Mouse (Mus musculus) G1E (cell line): ENCODE data around the gene Mettl14. TPM values are rescaled to one million over a fixed set of nuclear protein-coding genes. Genes with fewer than 3 reads are reported as not detected.

ENCODE experiments used
- ATAC-seq: 2 replicates; pipeline ENCODE4 v1.8.0; 2016; ENCODE audit warnings: mild to moderate bottlenecking; ENCODE audit not compliant: insufficient number of reproducible peaks, poor library complexity, low FRiP score, severe bottlenecking; ENCODE audit errors: extremely low read depth
- DNase-seq: peaks from one replicate; pipeline ENCODE4 v3.0.0; 2012; ENCODE audit warnings: low spot score
- H3K27me3 ChIP-seq: 2 replicates; pipeline ENCODE4 v1.6.1; 2012; ENCODE audit warnings: mild to moderate bottlenecking, low read length, inconsistent platforms; ENCODE audit not compliant: insufficient read depth
- H3K36me3 ChIP-seq: replicated peaks from 2 replicates; pipeline ENCODE3; 2012; ENCODE audit warnings: mild to moderate bottlenecking, inconsistent platforms
- H3K4me1 ChIP-seq: 2 replicates; pipeline ENCODE4 v1.6.1; 2012; ENCODE audit warnings: low read depth, low read length, inconsistent platforms, mixed read lengths; ENCODE audit not compliant: insufficient read depth
- H3K4me3 ChIP-seq: 2 replicates; pipeline ENCODE4 v1.5.1; 2012; ENCODE audit warnings: low read depth, mild to moderate bottlenecking, inconsistent platforms, low read length, moderate library complexity, mixed read lengths
- H3K9me3 ChIP-seq: replicated peaks from 2 replicates; pipeline ENCODE4 v1.6.1; 2012; ENCODE audit warnings: inconsistent platforms
- CTCF ChIP-seq: IDR thresholded peaks from 2 replicates; pipeline ENCODE4 v1.5.1; 2012; ENCODE audit warnings: low read depth, low read length, inconsistent platforms, mixed read lengths
- GATA1 ChIP-seq: IDR thresholded peaks from 2 replicates; pipeline ENCODE4 v1.6.1; 2012; ENCODE audit warnings: borderline replicate concordance, low read length, inconsistent platforms, mixed read lengths
- GATA2 ChIP-seq: IDR thresholded peaks from 2 replicates; pipeline ENCODE4 v1.6.1; 2012; ENCODE audit warnings: low read depth, low read length, inconsistent platforms, borderline replicate concordance
- POLR2AphosphoS5 ChIP-seq: IDR thresholded peaks from 2 replicates; pipeline ENCODE4 v1.6.1; 2012; ENCODE audit warnings: low read depth, low read length, inconsistent platforms; ENCODE audit not compliant: insufficient replicate concordance
- TAL1 ChIP-seq: conservative IDR thresholded peaks from 2 replicates; pipeline ENCODE4 v1.6.1; 2012; ENCODE audit warnings: low read depth, low read length, inconsistent platforms, mixed read lengths
- polyA plus RNA-seq: library from polyadenylated mRNA; stranded (reverse); fragments of >175 nt; gene quantifications from 2 replicates; pipeline ENCODE4 v1.2.3, GENCODE M21; 2012
- total RNA-seq, 2 experiments: library from RNA; stranded (forward) in 1 of 2; stranded (reverse) in 1 of 2; fragments of 200-1000 nt in 1 of 2; fragments of >200 nt in 1 of 2; fragmentation: Nextera tagmentation in 1 of 2; gene quantifications; 2 replicates each; pipeline ENCODE4 v1.2.3; 2014 to 2017

The Mettl14 gene
- total and polyA plus RNA-seq, 3 experiments: 12.9 to 36.9 (median 29.2) TPM

- Histone ChIP-seq H3K4me1 (peaks cover 3% of the 10 kb centered on the region; the same call in 1 of the 2 replicates), H3K9me3 (no peaks in the 10 kb centered on the region), H3K27me3 (peaks cover 9% of the 10 kb centered on the region; the same call in 1 of the 2 replicates), H3K4me3 (no peak overlapping the region), H3K36me3 (peaks cover 2% of the 10 kb centered on the region)
- DNase-seq (no peak), ATAC-seq (no peak)
- TF ChIP-seq POLR2AphosphoS5: no peak
Observed at GRCm38 (mm10) chr3:123356377-123356991, 29.4 kb downstream of the Mettl14 start.

GRCm38 (mm10) chr3:123354388-123354787, 31.5 kb downstream of the Mettl14 start:
- Histone ChIP-seq H3K4me3 (no peak overlapping the region), H3K27me3 (peaks cover 9% of the 10 kb centered on the region; the same call in 1 of the 2 replicates), H3K9me3 (no peaks in the 10 kb centered on the region), H3K36me3 (no peaks in the 10 kb centered on the region), H3K4me1 (peaks cover 3% of the 10 kb centered on the region; the same call in 1 of the 2 replicates)
- ATAC-seq: no peak
- no peak for TF ChIP-seq GATA1
- DNase-seq: no peak

GRCm38 (mm10) chr3:123353661-123354060, 32.2 kb downstream of the Mettl14 start:
- no peak overlapping the region for H3K4me3 ChIP-seq
- peaks cover 6% of the 10 kb centered on the region; the same call in 1 of the 2 replicates for H3K27me3 ChIP-seq
- DNase-seq (no peak), ATAC-seq (no peak)
- H3K4me1 ChIP-seq: peaks cover 3% of the 10 kb centered on the region; the same call in 1 of the 2 replicates
- no peaks in the 10 kb centered on the region for H3K36me3 ChIP-seq
- TF ChIP-seq GATA1 (no peak), CTCF (no peak), TAL1 (no peak), POLR2AphosphoS5 (no peak), GATA2 (no peak)
- H3K9me3 ChIP-seq: no peaks in the 10 kb centered on the region

- ATAC-seq: no peak; the same call in 1 of the 2 replicates
- H3K9me3 ChIP-seq: no peaks in the 10 kb centered on the region
- no peak for DNase-seq
- H3K27me3 ChIP-seq: peaks cover 6% of the 10 kb centered on the region; the same call in 1 of the 2 replicates
- H3K36me3 ChIP-seq: no peaks in the 10 kb centered on the region
- peaks cover 3% of the 10 kb centered on the region; the same call in 1 of the 2 replicates for H3K4me1 ChIP-seq
- no peak overlapping the region for H3K4me3 ChIP-seq
- TF ChIP-seq GATA1: no peak
- no peak for TF ChIP-seq GATA2
- TF ChIP-seq POLR2AphosphoS5: no peak
Observed at GRCm38 (mm10) chr3:123353183-123353582, 32.7 kb downstream of the Mettl14 start.

GRCm38 (mm10) chr3:123351519-123351918, 34.4 kb downstream of the Mettl14 start:
- H3K9me3 ChIP-seq: no peaks in the 10 kb centered on the region
- 0 out of 2 replicates have a peak, but pooled peaks cover 3% of the 10 kb centered on the region for H3K27me3 ChIP-seq
- peaks cover 3% of the 10 kb centered on the region; the same call in 1 of the 2 replicates for H3K4me1 ChIP-seq
- no peak for TF ChIP-seq POLR2AphosphoS5
- TF ChIP-seq GATA1: no peak
- TF ChIP-seq TAL1: no peak
- TF ChIP-seq CTCF: no peak
- TF ChIP-seq GATA2: no peak
- ATAC-seq: no peak
- H3K4me3 ChIP-seq: no peak overlapping the region
- no peaks in the 10 kb centered on the region for H3K36me3 ChIP-seq
- DNase-seq: no peak

GRCm38 (mm10) chr3:123350602-123351001, 35.3 kb downstream of the Mettl14 start:
- TF ChIP-seq POLR2AphosphoS5: no peak
- TF ChIP-seq GATA2: no peak
- TF ChIP-seq GATA1: no peak
- ATAC-seq (no peak), DNase-seq (no peak)
- H3K4me3 ChIP-seq: no peak overlapping the region
- H3K4me1 ChIP-seq: peaks cover 3% of the 10 kb centered on the region; the same call in 1 of the 2 replicates
- H3K9me3 ChIP-seq: no peaks in the 10 kb centered on the region
- H3K36me3 ChIP-seq: no peaks in the 10 kb centered on the region
- 0 out of 2 replicates have a peak, but pooled peaks cover under 1% of the 10 kb centered on the region for H3K27me3 ChIP-seq

GRCm38 (mm10) chr3:123348080-123348802, 37.7 kb downstream of the Mettl14 start:
- H3K9me3 ChIP-seq: no peaks in the 10 kb centered on the region
- H3K4me1 ChIP-seq: no peaks in the 10 kb centered on the region
- no peaks in the 10 kb centered on the region for H3K36me3 ChIP-seq
- TF ChIP-seq GATA1 (no peak), GATA2 (no peak), POLR2AphosphoS5 (no peak), CTCF (no peak), TAL1 (no peak)
- H3K27me3 ChIP-seq: no peaks in the 10 kb centered on the region
- H3K4me3 ChIP-seq: no peak overlapping the region
- DNase-seq (no peak), ATAC-seq (no peak)
